Mouse (Mus musculus) MEL (cell line): ENCODE measurements around the gene Nudt13. TPM values are rescaled to one million over a fixed set of nuclear protein-coding genes. Genes with fewer than 3 reads are reported as not detected.
A peak's percentile ranks its signal among the peaks of the same experiment; 100 is the strongest.

Experiments used
- DNase-seq: peaks from one replicate; pipeline ENCODE4 v3.0.0; 2011; ENCODE audit warnings: low read depth, low spot score
- H3K27ac ChIP-seq: 2 replicates; pipeline ENCODE4 v1.5.1; 2012; ENCODE audit warnings: low read depth, mild to moderate bottlenecking, control low read depth, low read length, moderate library complexity; ENCODE audit not compliant: control insufficient read depth
- H3K27me3 ChIP-seq, 2 experiments: fragments of 150-350 bp in 1 of 2; sonication (generic) in 1 of 2; 2 replicates each; pipeline ENCODE4 v1.6.1; 2012; ENCODE audit warnings: low read length in 2 of 2, mild to moderate bottlenecking in 2 of 2, improper control_type of control experiment in 1 of 2, moderate library complexity in 1 of 2; ENCODE audit not compliant: insufficient read depth in 2 of 2, control insufficient read depth in 1 of 2
- H3K36me3 ChIP-seq, 2 experiments: 2 replicates each; pipeline ENCODE4 v1.6.1; 2012 to 2014; ENCODE audit warnings: low read length in 2 of 2, improper control_type of control experiment in 1 of 2, inconsistent platforms in 1 of 2, mild to moderate bottlenecking in 1 of 2; ENCODE audit not compliant: insufficient read depth in 2 of 2, control insufficient read depth in 1 of 2
- H3K4me1 ChIP-seq, 2 experiments: fragments of 150-350 bp in 1 of 2; sonication (generic) in 1 of 2; 2 replicates each; pipeline ENCODE4 v1.6.1; 2012; ENCODE audit warnings: low read length in 2 of 2, improper control_type of control experiment in 1 of 2, mild to moderate bottlenecking in 1 of 2; ENCODE audit not compliant: insufficient read depth in 2 of 2, control insufficient read depth in 1 of 2
- H3K4me3 ChIP-seq, 2 experiments: fragments of 150-350 bp in 1 of 2; sonication (generic) in 1 of 2; 2 replicates each; pipeline ENCODE4 v1.5.1; 2012; ENCODE audit warnings: low read depth in 2 of 2, low read length in 2 of 2, mild to moderate bottlenecking in 2 of 2, moderate library complexity in 2 of 2, control low read depth in 1 of 2, improper control_type of control experiment in 1 of 2; ENCODE audit not compliant: control insufficient read depth in 1 of 2, insufficient read depth in 1 of 2
- H3K79me2 ChIP-seq: 2 replicates; pipeline ENCODE4 v1.6.1; 2012; ENCODE audit warnings: mild to moderate bottlenecking, low read length, moderate library complexity; ENCODE audit not compliant: control insufficient read depth, poor library complexity, insufficient read depth
- H3K9ac ChIP-seq: 2 replicates; pipeline ENCODE4 v1.6.1; 2012; ENCODE audit warnings: low read depth, mild to moderate bottlenecking, control low read depth, low read length, moderate library complexity; ENCODE audit not compliant: control insufficient read depth, poor library complexity, severe bottlenecking
- H3K9me3 ChIP-seq: fragments of 150-350 bp; sonication (generic); replicated peaks from 2 replicates; pipeline ENCODE4 v1.6.1; 2012; ENCODE audit warnings: mild to moderate bottlenecking, low read length, improper control_type of control experiment, moderate library complexity; ENCODE audit not compliant: insufficient read depth
- BHLHE40 ChIP-seq: IDR thresholded peaks from 2 replicates; pipeline ENCODE4 v1.6.1; 2012; ENCODE audit warnings: low read depth, mild to moderate bottlenecking, inconsistent platforms, low read length, improper control_type of control experiment, borderline replicate concordance
- CTCF ChIP-seq, 3 experiments: IDR thresholded peaks in 2 of 3; conservative IDR thresholded peaks in 1 of 3; 2 replicates each; pipeline ENCODE4 v1.5.1; 2011 to 2012; ENCODE audit warnings: low read length in 3 of 3, low read depth in 2 of 3, mild to moderate bottlenecking in 2 of 3, improper control_type of control experiment in 1 of 3, inconsistent platforms in 1 of 3, mixed read lengths in 1 of 3, moderate library complexity in 1 of 3; ENCODE audit not compliant: control insufficient read depth in 1 of 3, insufficient read depth in 1 of 3, poor library complexity in 1 of 3, severe bottlenecking in 1 of 3
- GABPA ChIP-seq: IDR thresholded peaks from 2 replicates; pipeline ENCODE4 v1.6.1; 2012; ENCODE audit warnings: low read depth, mild to moderate bottlenecking, inconsistent platforms, low read length, improper control_type of control experiment, moderate library complexity
- KAT2A ChIP-seq: conservative IDR thresholded peaks from 2 replicates; pipeline ENCODE4 v1.6.1; 2012; ENCODE audit warnings: low read depth, low read length, improper control_type of control experiment, inconsistent platforms
- MAX ChIP-seq: IDR thresholded peaks from 2 replicates; pipeline ENCODE4 v1.6.1; 2011; ENCODE audit warnings: low read length, improper control_type of control experiment
- MAZ ChIP-seq: IDR thresholded peaks from 2 replicates; pipeline ENCODE4 v1.6.1; 2012; ENCODE audit warnings: low read depth, mild to moderate bottlenecking, inconsistent platforms, low read length, improper control_type of control experiment
- MEF2A ChIP-seq: IDR thresholded peaks from 2 replicates; pipeline ENCODE4 v1.6.1; 2014; ENCODE audit warnings: low read depth, mild to moderate bottlenecking, inconsistent platforms, low read length, improper control_type of control experiment; ENCODE audit not compliant: poor library complexity, insufficient replicate concordance, severe bottlenecking; ENCODE audit errors: extremely low read depth
- MXI1 ChIP-seq: IDR thresholded peaks from 2 replicates; pipeline ENCODE4 v1.6.1; 2011; ENCODE audit warnings: mild to moderate bottlenecking, low read depth, low read length, improper control_type of control experiment
- MYB ChIP-seq: IDR thresholded peaks from 2 replicates; pipeline ENCODE4 v1.6.1; 2011; ENCODE audit warnings: mild to moderate bottlenecking, low read depth, low read length, improper control_type of control experiment
- NELFE ChIP-seq: IDR thresholded peaks from 2 replicates; pipeline ENCODE4 v1.6.1; 2011; ENCODE audit warnings: low read depth, low read length, improper control_type of control experiment
- POLR2A ChIP-seq, 2 experiments: IDR thresholded peaks; 2 replicates each; pipeline ENCODE4 v1.6.1; 2011 to 2012; ENCODE audit warnings: low read length in 2 of 2, mild to moderate bottlenecking in 2 of 2, control low read depth in 1 of 2, improper control_type of control experiment in 1 of 2, low read depth in 1 of 2, moderate library complexity in 1 of 2; ENCODE audit not compliant: control insufficient read depth in 1 of 2, insufficient read depth in 1 of 2, poor library complexity in 1 of 2
- RAD21 ChIP-seq: IDR thresholded peaks from 2 replicates; pipeline ENCODE4 v1.6.1; 2011; ENCODE audit warnings: mild to moderate bottlenecking, low read depth, low read length, improper control_type of control experiment
- SMC3 ChIP-seq: IDR thresholded peaks from 2 replicates; pipeline ENCODE4 v1.6.1; 2011; ENCODE audit warnings: low read depth, low read length, improper control_type of control experiment
- USF1 ChIP-seq: IDR thresholded peaks from 2 replicates; pipeline ENCODE4 v1.6.1; 2014; ENCODE audit warnings: low read depth, mild to moderate bottlenecking, inconsistent platforms, low read length, improper control_type of control experiment, moderate library complexity
- ZC3H11A ChIP-seq: IDR thresholded peaks from 2 replicates; pipeline ENCODE4 v1.6.1; 2012; ENCODE audit warnings: low read depth, mild to moderate bottlenecking, inconsistent platforms, low read length, improper control_type of control experiment
- ZKSCAN1 ChIP-seq: IDR thresholded peaks from 2 replicates; pipeline ENCODE4 v1.6.1; 2012; ENCODE audit warnings: low read depth, mild to moderate bottlenecking, inconsistent platforms, low read length, improper control_type of control experiment, moderate library complexity
- polyA plus RNA-seq, 2 experiments: library from polyadenylated mRNA; stranded (reverse) in 1 of 2; unstranded in 1 of 2; fragments of >175 nt in 1 of 2; fragments of >200 nt in 1 of 2; gene quantifications; 2 replicates each; pipeline versions ENCODE4 v1.2.1 to v1.2.4; 2012; ENCODE audit warnings: low replicate concordance in 2 of 2, low read depth in 1 of 2; ENCODE audit not compliant: insufficient read length in 2 of 2, insufficient read depth in 1 of 2, missing spikeins in 1 of 2
- total RNA-seq: library from RNA; depleted of rRNA; stranded (reverse); fragments of 300-350 nt; gene quantifications from 2 replicates; pipeline ENCODE4 v1.2.3, GENCODE M21; 2012

Gene Nudt13
- total and polyA plus RNA-seq, 3 experiments, result 9.9 to 12.3 TPM; not detected in 1

DNA sequence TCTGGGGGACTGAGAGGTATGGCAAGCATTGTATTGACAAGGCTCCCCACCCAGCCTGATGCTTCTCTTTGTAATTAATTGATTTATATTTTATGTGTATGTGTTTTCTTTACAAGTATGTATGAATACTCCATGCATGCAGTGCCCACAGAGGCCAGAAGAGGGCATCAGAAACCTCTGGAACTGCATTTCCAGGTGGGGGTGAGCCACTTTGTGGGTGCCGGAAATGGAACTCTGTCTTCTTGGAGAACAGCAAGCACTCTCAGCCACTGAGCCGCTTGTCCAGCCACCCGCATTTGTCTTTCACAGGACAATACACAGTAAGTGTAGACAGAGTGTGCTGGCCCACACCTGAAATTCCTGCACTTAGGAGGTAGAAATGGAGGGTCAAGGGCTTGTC is 24.9 kb downstream of the Nudt13 start:
- peak; percentile 53; the same call in 1 of the 2 replicates for TF ChIP-seq MAZ
- peak; percentile 49 for TF ChIP-seq RAD21
- TF ChIP-seq CTCF (IDR thresholded peaks at IDR 0.05 in 2 of 3, conservative IDR thresholded peaks at IDR 0.05 in 1 of 3; ENCODE audit: control insufficient read depth in 1 of 3, insufficient read depth in 1 of 3, low read depth in 2 of 3, low read length in 3 of 3, poor library complexity in 1 of 3, severe bottlenecking in 1 of 3), result peak; percentile 59 to 84 (median 63)
- no peak for TF ChIP-seq MEF2A
- TF ChIP-seq NELFE, result no peak
- TF ChIP-seq MAX, result no peak
- TF ChIP-seq ZC3H11A, result peak; percentile 38
- peak; percentile 50 for TF ChIP-seq SMC3
- H3K9ac ChIP-seq, result no peak overlapping the region
- H3K4me3 ChIP-seq, result no peak overlapping the region
- H3K9me3 ChIP-seq, result no peaks in the 10 kb centered on the region
- no peaks in the 10 kb centered on the region for H3K79me2 ChIP-seq
- no peaks in the 10 kb centered on the region for H3K27me3 ChIP-seq
- peaks cover 0 to 4% of the 10 kb centered on the region in 2 experiments; a peak in 2 of 4 replicates for H3K36me3 ChIP-seq
- H3K4me1 ChIP-seq, result no peaks in the 10 kb centered on the region
- no peak overlapping the region for H3K27ac ChIP-seq
- DNase-seq, result peak; percentile 60

DNA sequence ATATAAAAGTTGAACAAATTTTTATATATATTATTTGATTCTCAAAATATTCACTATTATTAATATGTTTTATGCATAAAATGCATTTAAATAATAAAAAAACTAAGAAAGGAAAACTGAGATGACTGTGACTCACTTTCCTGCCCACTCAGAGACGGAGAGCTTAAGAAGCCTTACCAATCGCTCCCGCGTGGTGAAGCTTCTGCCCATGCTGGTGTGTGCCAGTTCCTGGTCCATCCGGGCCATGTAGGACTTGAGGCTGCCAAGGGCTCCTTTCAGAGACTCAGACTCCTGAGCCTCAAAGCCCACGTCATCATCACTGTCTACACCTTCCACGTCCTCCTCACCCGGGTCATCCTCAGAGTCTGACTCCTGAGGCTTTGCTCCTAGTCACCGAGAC is 29.7 kb downstream of the Nudt13 start:
- Histone ChIP-seq H3K4me3 (no peak overlapping the region), H3K79me2 (no peaks in the 10 kb centered on the region), H3K9ac (no peak overlapping the region), H3K9me3 (no peaks in the 10 kb centered on the region), H3K27ac (no peak overlapping the region), H3K27me3 (no peaks in the 10 kb centered on the region), H3K36me3 (peaks cover 0 to 11% of the 10 kb centered on the region in 2 experiments; a peak in 2 of 4 replicates), H3K4me1 (no peaks in the 10 kb centered on the region)
- TF ChIP-seq BHLHE40 (no peak), POLR2A (IDR thresholded peaks at IDR 0.05; ENCODE audit: control insufficient read depth in 1 of 2, insufficient read depth in 1 of 2, low read depth in 1 of 2, low read length in 2 of 2, poor library complexity in 1 of 2) (no peak), KAT2A (no peak), GABPA (no peak), MXI1 (no peak), MYB (no peak), USF1 (no peak), NELFE (no peak)
- no peak for DNase-seq

DNA sequence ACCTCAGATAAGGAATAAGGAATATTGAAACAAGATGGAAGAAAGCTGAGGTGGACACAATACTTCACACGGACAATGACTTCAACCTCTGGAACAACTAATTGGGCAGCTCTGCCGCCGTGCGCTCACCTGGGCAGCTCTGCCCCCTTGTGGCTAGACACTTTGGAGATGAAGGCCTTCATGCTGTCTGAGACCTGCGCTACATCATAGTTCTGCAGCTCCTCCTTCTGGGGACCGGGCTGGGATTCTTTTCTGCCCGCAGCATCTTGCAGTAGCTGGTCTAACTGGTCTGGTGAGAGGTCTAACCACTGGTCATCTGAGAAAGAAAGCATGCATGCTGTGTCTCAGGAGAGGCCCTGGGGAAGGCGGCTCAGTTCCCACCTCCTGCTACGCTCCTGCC is 34.0 kb downstream of the Nudt13 start:
- Histone ChIP-seq H3K4me3 (no peak overlapping the region), H3K4me1 (peaks cover 0 to 6% of the 10 kb centered on the region in 2 experiments; a peak in 1 of 4 replicates), H3K79me2 (no peaks in the 10 kb centered on the region), H3K27ac (no peak overlapping the region), H3K9me3 (no peaks in the 10 kb centered on the region), H3K9ac (no peak overlapping the region), H3K36me3 (peaks cover 0 to 17% of the 10 kb centered on the region in 2 experiments; a peak in 2 of 4 replicates), H3K27me3 (no peaks in the 10 kb centered on the region)
- DNase-seq, result peak; percentile 25
- peak; percentile 34 to 67 (median 44) for TF ChIP-seq CTCF (IDR thresholded peaks at IDR 0.05 in 2 of 3, conservative IDR thresholded peaks at IDR 0.05 in 1 of 3; ENCODE audit: control insufficient read depth in 1 of 3, insufficient read depth in 1 of 3, low read depth in 2 of 3, low read length in 3 of 3, poor library complexity in 1 of 3, severe bottlenecking in 1 of 3)
- TF ChIP-seq SMC3, result 0 out of 2 replicates have a peak, but pooled peaks have one; percentile 5
- no peak for TF ChIP-seq ZKSCAN1
